Mouse (Mus musculus): ENCODE measurements at regions not wholly inside any gene's neighbourhood (a gene's known extent, or its start where the extent isn't known, plus 50 kb on each side); places are given as distances from the start of the nearest gene placed in this dataset.
A peak's percentile ranks its signal among the peaks of the same experiment; 100 is the strongest.

DNA sequence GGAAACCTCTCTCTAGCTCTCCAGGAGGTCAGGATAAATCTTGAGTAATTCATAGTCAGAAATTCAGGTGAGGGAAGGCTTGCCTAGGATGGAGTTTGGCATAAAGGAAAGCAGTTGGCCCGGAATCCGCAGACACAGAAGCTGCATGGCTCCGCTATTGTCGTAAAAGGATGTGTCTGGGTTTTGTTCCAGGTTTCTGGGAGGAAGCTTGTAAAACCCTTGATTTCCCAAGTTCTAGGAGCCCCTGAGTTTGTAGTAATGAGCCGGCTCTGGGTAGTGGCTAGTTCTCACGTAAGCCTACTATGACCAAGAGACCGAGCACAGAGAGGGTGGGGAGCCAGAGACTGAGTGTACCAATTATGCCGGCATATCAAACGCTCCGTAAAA lies 52.7 kb upstream of the Gm21915 start:
- Histone ChIP-seq H3K4me1 (replicated peaks; ENCODE audit: control insufficient read depth, insufficient read depth, low read length) (peaks cover 13% of the 10 kb centered on the region), H3K9me3 (ENCODE audit: control insufficient read depth, low read length) (no peaks in the 10 kb centered on the region), H3K27me3 (ENCODE audit: control insufficient read depth, insufficient read depth, low read depth, low read length) (no peaks in the 10 kb centered on the region; the same call in 1 of the 2 replicates), H3K36me3 (ENCODE audit: control insufficient read depth, insufficient read depth, low read length) (no peaks in the 10 kb centered on the region), H3K27ac (ENCODE audit: low read length) (no peak overlapping the region), H3K9ac (ENCODE audit: low read length) (peak overlapping the region; percentile 56), H3K4me2 (ENCODE audit: low read depth, low read length) (peak overlapping the region; percentile 60), H3K4me3 (ENCODE audit: low read length) (peak overlapping the region; percentile 12)
- 36% methylated on average over 10 of the region's 10 CpGs for WGBS
- no peak for ATAC-seq (ENCODE audit: low read depth)

DNA sequence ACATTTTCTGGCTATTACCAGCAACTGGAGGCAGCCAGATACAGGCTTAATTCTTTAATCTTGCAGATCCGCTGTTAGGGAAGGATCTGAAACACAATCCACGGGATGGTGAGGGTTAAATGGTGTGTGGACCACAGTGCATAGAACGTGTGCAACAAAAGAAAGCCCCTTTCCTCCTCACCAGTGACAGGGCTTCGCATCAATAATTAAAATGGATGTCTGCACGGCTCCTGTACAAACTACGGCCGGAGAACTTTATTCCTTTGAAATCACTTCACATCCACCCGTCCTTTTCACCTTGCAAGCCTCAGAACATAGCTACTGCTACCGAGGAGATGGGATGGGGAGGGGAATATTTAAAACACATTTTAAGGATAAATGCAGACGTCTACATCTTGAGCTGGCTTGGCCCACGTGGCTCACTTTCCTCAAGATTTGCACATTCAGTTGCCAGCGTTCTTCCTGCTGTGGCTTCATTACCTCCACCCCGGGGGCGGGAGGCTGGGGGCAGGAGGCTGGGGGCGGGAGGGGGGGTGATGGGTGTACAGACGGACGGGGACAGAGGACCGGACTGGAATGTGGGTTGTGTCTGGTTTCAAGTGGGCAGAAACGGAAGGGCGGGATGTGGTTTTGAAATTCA lies 53.3 kb upstream of the Gm21915 start:
- Histone ChIP-seq H3K27ac (ENCODE audit: low read length) (peak overlapping the region; percentile 3; the same call in 1 of the 2 replicates), H3K27me3 (ENCODE audit: control insufficient read depth, insufficient read depth, low read depth, low read length) (no peaks in the 10 kb centered on the region; the same call in 1 of the 2 replicates), H3K9me3 (ENCODE audit: control insufficient read depth, low read length) (no peaks in the 10 kb centered on the region; the same call in 1 of the 2 replicates), H3K9ac (ENCODE audit: low read length) (peak overlapping the region; percentile 56), H3K4me3 (ENCODE audit: low read length) (peak overlapping the region; percentile 12), H3K36me3 (ENCODE audit: control insufficient read depth, insufficient read depth, low read length) (no peaks in the 10 kb centered on the region), H3K4me1 (replicated peaks; ENCODE audit: control insufficient read depth, insufficient read depth, low read length) (peaks cover 13% of the 10 kb centered on the region), H3K4me2 (ENCODE audit: low read depth, low read length) (peak overlapping the region; percentile 60)
- WGBS, result 3% methylated on average over 20 of the region's 20 CpGs
- ATAC-seq (ENCODE audit: low read depth), result peak; percentile 51

GRCm38 (mm10) chr9:40616426-40617035 lies 53.9 kb upstream of the Gm21915 start:
- peak; percentile 79 for ATAC-seq (ENCODE audit: low read depth)
- peak overlapping the region; percentile 60 for H3K4me2 ChIP-seq (ENCODE audit: low read depth, low read length)
- H3K4me1 ChIP-seq (replicated peaks; ENCODE audit: control insufficient read depth, insufficient read depth, low read length), result peaks cover 13% of the 10 kb centered on the region
- no peaks in the 10 kb centered on the region; the same call in 1 of the 2 replicates for H3K27me3 ChIP-seq (ENCODE audit: control insufficient read depth, insufficient read depth, low read depth, low read length)
- H3K27ac ChIP-seq (ENCODE audit: low read length), result no peak overlapping the region
- peak overlapping the region; percentile 38 for H3K4me3 ChIP-seq (ENCODE audit: low read length)
- H3K9me3 ChIP-seq (ENCODE audit: control insufficient read depth, low read length), result peaks cover 5% of the 10 kb centered on the region; the same call in 1 of the 2 replicates
- 0 out of 2 replicates have a peak overlapping the region, but pooled peaks have one; percentile 24 for H3K9ac ChIP-seq (ENCODE audit: low read length)
- 1% methylated on average over 11 of the region's 11 CpGs for WGBS
- H3K36me3 ChIP-seq (ENCODE audit: control insufficient read depth, insufficient read depth, low read length), result no peaks in the 10 kb centered on the region

GRCm38 (mm10) chr9:40615891-40616290 lies 54.5 kb upstream of the Gm21915 start:
- H3K4me2 ChIP-seq (ENCODE audit: low read depth, low read length), result no peak overlapping the region
- H3K4me3 ChIP-seq (ENCODE audit: low read length), result no peak overlapping the region
- H3K9me3 ChIP-seq (ENCODE audit: control insufficient read depth, low read length), result peaks cover 5% of the 10 kb centered on the region; the same call in 1 of the 2 replicates
- no peaks in the 10 kb centered on the region for H3K36me3 ChIP-seq (ENCODE audit: control insufficient read depth, insufficient read depth, low read length)
- 25% methylated on average over 8 of the region's 8 CpGs for WGBS
- no peak for ATAC-seq (ENCODE audit: low read depth)
- H3K4me1 ChIP-seq (replicated peaks; ENCODE audit: control insufficient read depth, insufficient read depth, low read length), result peaks cover 13% of the 10 kb centered on the region
- H3K27ac ChIP-seq (ENCODE audit: low read length), result no peak overlapping the region
- H3K27me3 ChIP-seq (ENCODE audit: control insufficient read depth, insufficient read depth, low read depth, low read length), result no peaks in the 10 kb centered on the region; the same call in 1 of the 2 replicates
- H3K9ac ChIP-seq (ENCODE audit: low read length), result no peak overlapping the region

DNA sequence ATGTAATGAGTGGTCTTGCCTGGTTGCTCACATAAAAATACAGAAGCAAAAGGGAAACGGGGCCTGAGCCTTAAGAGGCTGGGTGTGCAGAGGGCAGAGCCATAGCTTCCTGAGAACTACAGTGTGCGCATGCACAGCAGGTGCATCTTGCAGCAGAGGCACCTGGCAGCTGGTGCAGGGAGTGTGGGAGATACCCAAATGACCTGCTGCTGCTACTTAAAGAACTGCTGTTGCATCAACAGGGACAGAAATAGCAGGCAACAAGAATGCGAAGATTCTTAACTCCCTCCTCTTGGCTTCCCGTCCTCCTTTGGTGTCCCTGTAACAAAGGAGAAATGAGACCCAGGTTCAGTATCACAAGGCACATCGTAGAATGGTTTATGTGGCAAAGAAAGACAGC lies 56.3 kb upstream of the Gm21915 start:
- H3K9ac ChIP-seq (ENCODE audit: low read length), result no peak overlapping the region
- H3K27ac ChIP-seq (ENCODE audit: low read length), result no peak overlapping the region
- peaks cover 5% of the 10 kb centered on the region; the same call in 1 of the 2 replicates for H3K9me3 ChIP-seq (ENCODE audit: control insufficient read depth, low read length)
- H3K36me3 ChIP-seq (ENCODE audit: control insufficient read depth, insufficient read depth, low read length), result no peaks in the 10 kb centered on the region
- H3K4me2 ChIP-seq (ENCODE audit: low read depth, low read length), result no peak overlapping the region
- H3K4me3 ChIP-seq (ENCODE audit: low read length), result no peak overlapping the region
- 58% methylated on average over 5 of the region's 5 CpGs for WGBS
- no peak for ATAC-seq (ENCODE audit: low read depth)
- no peaks in the 10 kb centered on the region; the same call in 1 of the 2 replicates for H3K27me3 ChIP-seq (ENCODE audit: control insufficient read depth, insufficient read depth, low read depth, low read length)
- peaks cover 13% of the 10 kb centered on the region for H3K4me1 ChIP-seq (replicated peaks; ENCODE audit: control insufficient read depth, insufficient read depth, low read length)

DNA sequence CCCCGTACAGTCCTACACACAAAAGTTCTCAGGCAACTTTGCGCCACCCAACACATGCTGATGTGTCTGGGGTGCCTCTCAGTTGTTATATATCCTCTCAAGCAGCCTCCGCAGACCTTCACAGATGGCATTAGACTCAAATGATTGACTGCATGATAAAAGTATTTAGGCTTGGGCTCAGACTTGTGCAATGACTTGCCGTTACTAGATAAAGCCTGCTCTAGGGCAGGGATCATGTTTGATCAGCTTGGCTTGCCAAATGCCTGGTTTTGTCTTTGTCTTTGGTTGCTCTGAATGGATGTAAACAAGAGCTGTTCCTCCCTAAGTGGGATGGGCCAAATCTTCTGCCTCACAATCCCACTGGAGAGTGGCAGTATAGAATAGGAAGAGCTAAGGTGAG lies 57.2 kb upstream of the Gm21915 start:
- ATAC-seq (ENCODE audit: low read depth), result no peak
- Histone ChIP-seq H3K36me3 (ENCODE audit: control insufficient read depth, insufficient read depth, low read length) (no peaks in the 10 kb centered on the region), H3K9ac (ENCODE audit: low read length) (no peak overlapping the region), H3K27ac (ENCODE audit: low read length) (no peak overlapping the region), H3K9me3 (ENCODE audit: control insufficient read depth, low read length) (peaks cover 5% of the 10 kb centered on the region; the same call in 1 of the 2 replicates), H3K27me3 (ENCODE audit: control insufficient read depth, insufficient read depth, low read depth, low read length) (no peaks in the 10 kb centered on the region; the same call in 1 of the 2 replicates), H3K4me1 (replicated peaks; ENCODE audit: control insufficient read depth, insufficient read depth, low read length) (peaks cover 13% of the 10 kb centered on the region), H3K4me2 (ENCODE audit: low read depth, low read length) (no peak overlapping the region), H3K4me3 (ENCODE audit: low read length) (no peak overlapping the region)
- 66% methylated on average over 4 of the region's 4 CpGs for WGBS

DNA sequence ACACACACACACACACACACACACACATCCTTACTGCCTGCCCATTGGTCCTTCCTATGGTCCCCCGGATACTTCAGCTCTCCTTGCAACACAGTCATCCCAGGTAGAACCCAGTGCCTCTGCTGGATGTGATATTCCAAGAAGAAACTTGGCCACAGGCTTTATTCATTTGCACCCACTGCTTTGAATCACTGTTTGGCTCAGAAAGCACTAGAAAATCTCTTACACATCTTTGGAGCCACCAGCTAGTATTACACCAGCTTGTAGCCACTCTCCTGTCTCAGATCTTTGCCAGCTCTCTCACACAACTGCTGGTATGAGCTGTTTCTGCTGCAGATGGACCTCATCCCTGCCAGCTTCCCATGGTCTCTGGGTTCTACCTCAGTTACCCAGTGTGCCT lies 57.7 kb upstream of the Gm21915 start:
- H3K9ac ChIP-seq (ENCODE audit: low read length), result no peak overlapping the region
- no peaks in the 10 kb centered on the region for H3K36me3 ChIP-seq (ENCODE audit: control insufficient read depth, insufficient read depth, low read length)
- no peak overlapping the region for H3K27ac ChIP-seq (ENCODE audit: low read length)
- H3K4me1 ChIP-seq (replicated peaks; ENCODE audit: control insufficient read depth, insufficient read depth, low read length), result peaks cover 12% of the 10 kb centered on the region
- no peak for ATAC-seq (ENCODE audit: low read depth)
- peaks cover 5% of the 10 kb centered on the region; the same call in 1 of the 2 replicates for H3K9me3 ChIP-seq (ENCODE audit: control insufficient read depth, low read length)
- H3K4me2 ChIP-seq (ENCODE audit: low read depth, low read length), result no peak overlapping the region
- 95% methylated on average over 1 of the region's 1 CpGs for WGBS
- no peaks in the 10 kb centered on the region; the same call in 1 of the 2 replicates for H3K27me3 ChIP-seq (ENCODE audit: control insufficient read depth, insufficient read depth, low read depth, low read length)
- no peak overlapping the region for H3K4me3 ChIP-seq (ENCODE audit: low read length)

DNA sequence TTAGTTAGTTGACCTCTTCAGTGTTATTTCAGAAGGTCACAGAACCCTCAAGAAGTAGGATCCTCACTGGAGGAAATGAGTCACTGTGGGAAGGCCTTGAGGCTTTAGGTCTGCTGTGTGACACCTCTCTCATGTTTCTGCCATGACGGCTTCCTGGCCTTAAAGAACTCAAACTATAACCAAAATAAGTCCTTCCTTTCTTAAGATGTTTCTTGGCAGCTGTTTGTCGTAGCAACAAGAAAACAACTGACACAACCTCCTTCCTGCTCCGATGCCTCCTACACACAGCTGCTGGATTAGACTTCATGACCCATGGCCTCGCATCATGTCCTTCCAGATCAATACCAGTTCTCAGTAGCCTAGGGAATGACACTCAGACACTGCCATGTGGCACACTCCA lies 58.1 kb upstream of the Gm21915 start:
- Histone ChIP-seq H3K27ac (ENCODE audit: low read length) (no peak overlapping the region), H3K4me1 (replicated peaks; ENCODE audit: control insufficient read depth, insufficient read depth, low read length) (peaks cover 8% of the 10 kb centered on the region), H3K27me3 (ENCODE audit: control insufficient read depth, insufficient read depth, low read depth, low read length) (no peaks in the 10 kb centered on the region), H3K4me3 (ENCODE audit: low read length) (no peak overlapping the region), H3K9me3 (ENCODE audit: control insufficient read depth, low read length) (peaks cover 5% of the 10 kb centered on the region; the same call in 1 of the 2 replicates), H3K9ac (ENCODE audit: low read length) (no peak overlapping the region), H3K36me3 (ENCODE audit: control insufficient read depth, insufficient read depth, low read length) (no peaks in the 10 kb centered on the region), H3K4me2 (ENCODE audit: low read depth, low read length) (no peak overlapping the region)
- no peak for ATAC-seq (ENCODE audit: low read depth)
- 59% methylated on average over 4 of the region's 4 CpGs for WGBS

GRCm38 (mm10) chr9:40611626-40612025 lies 58.8 kb upstream of the Gm21915 start:
- Histone ChIP-seq H3K36me3 (ENCODE audit: control insufficient read depth, insufficient read depth, low read length) (no peaks in the 10 kb centered on the region), H3K27ac (ENCODE audit: low read length) (no peak overlapping the region), H3K4me1 (replicated peaks; ENCODE audit: control insufficient read depth, insufficient read depth, low read length) (peaks cover 2% of the 10 kb centered on the region; the same call in 1 of the 2 replicates), H3K4me3 (ENCODE audit: low read length) (no peak overlapping the region), H3K9ac (ENCODE audit: low read length) (no peak overlapping the region), H3K9me3 (ENCODE audit: control insufficient read depth, low read length) (peaks cover 5% of the 10 kb centered on the region; the same call in 1 of the 2 replicates), H3K27me3 (ENCODE audit: control insufficient read depth, insufficient read depth, low read depth, low read length) (no peaks in the 10 kb centered on the region), H3K4me2 (ENCODE audit: low read depth, low read length) (no peak overlapping the region)
- 71% methylated on average over 3 of the region's 3 CpGs for WGBS
- no peak for ATAC-seq (ENCODE audit: low read depth)
